Mouse (Mus musculus) forebrain, embryonic 14.5 days (tissue): Measurements from ENCODE around the gene Nepro. TPM values are rescaled to one million over a fixed set of nuclear protein-coding genes. Genes with fewer than 3 reads are reported as not detected.

ENCODE experiments used
- ATAC-seq: fragments of 200-750 bp; cut with Nextera tagmentation; 2 replicates; pipeline ENCODE4 v1.8.0; 2017; ENCODE audit warnings: mild to moderate bottlenecking, moderate library complexity
- DNase-seq: peaks from one replicate; pipeline ENCODE4 v3.0.0-alpha.2; 2015; ENCODE audit warnings: low spot score
- H3K27ac ChIP-seq: fragments of 300-500 bp; sonication (generic); 2 replicates; pipeline ENCODE4 v1.5.1; 2014; ENCODE audit warnings: low read depth, mild to moderate bottlenecking, control low read depth, low read length, moderate library complexity
- H3K27me3 ChIP-seq: fragments of 300-500 bp; sonication (generic); replicated peaks from 2 replicates; pipeline ENCODE4 v1.6.1; 2014; ENCODE audit warnings: low read length, control low read depth, mixed read lengths; ENCODE audit not compliant: control insufficient read depth, insufficient read depth
- H3K36me3 ChIP-seq: fragments of 300-500 bp; sonication (generic); 2 replicates; pipeline ENCODE4 v1.6.1; 2014; ENCODE audit warnings: low read length, control low read depth; ENCODE audit not compliant: control insufficient read depth, insufficient read depth
- H3K4me1 ChIP-seq: fragments of 300-500 bp; sonication (generic); 2 replicates; pipeline ENCODE4 v1.6.1; 2014; ENCODE audit warnings: antibody characterized with exemption, low read length, control low read depth; ENCODE audit not compliant: control insufficient read depth, insufficient read depth
- H3K4me2 ChIP-seq: fragments of 300-500 bp; sonication (generic); 2 replicates; pipeline ENCODE4 v1.6.1; 2014; ENCODE audit warnings: mild to moderate bottlenecking, control low read depth, low read length
- H3K4me3 ChIP-seq: fragments of 300-500 bp; sonication (generic); 2 replicates; pipeline ENCODE4 v1.5.1; 2014; ENCODE audit warnings: low read depth, low read length, control low read depth
- H3K9ac ChIP-seq: fragments of 300-500 bp; sonication (generic); 2 replicates; pipeline ENCODE4 v1.6.1; 2014; ENCODE audit warnings: mild to moderate bottlenecking, low read length, control low read depth, moderate library complexity
- H3K9me3 ChIP-seq: fragments of 300-500 bp; sonication (generic); replicated peaks from 2 replicates; pipeline ENCODE4 v1.6.1; 2016; ENCODE audit warnings: low read length, control low read depth, mixed read lengths; ENCODE audit not compliant: control insufficient read depth
- WGBS: fragments of 180-500 bp; shearing (Covaris S2); extraction: QIAGEN DNeasy Blood & Tissue Kit; methylation state at CpG from one replicate; pipeline ENCODE4 v1.1.7; 2014; 5-methylcytosine and 5-hydroxymethylcytosine counted together
- polyA plus RNA-seq: library from polyadenylated mRNA; unstranded; fragments of >200 nt; fragmentation: Nextera tagmentation; extraction: Ambion mirVana; gene quantifications from 2 replicates; pipeline ENCODE4 v1.2.1, GENCODE M21; 2014

Nepro gene
- polyA plus RNA-seq, 1 experiment from 2014 or later, result 3.8 TPM

DNA sequence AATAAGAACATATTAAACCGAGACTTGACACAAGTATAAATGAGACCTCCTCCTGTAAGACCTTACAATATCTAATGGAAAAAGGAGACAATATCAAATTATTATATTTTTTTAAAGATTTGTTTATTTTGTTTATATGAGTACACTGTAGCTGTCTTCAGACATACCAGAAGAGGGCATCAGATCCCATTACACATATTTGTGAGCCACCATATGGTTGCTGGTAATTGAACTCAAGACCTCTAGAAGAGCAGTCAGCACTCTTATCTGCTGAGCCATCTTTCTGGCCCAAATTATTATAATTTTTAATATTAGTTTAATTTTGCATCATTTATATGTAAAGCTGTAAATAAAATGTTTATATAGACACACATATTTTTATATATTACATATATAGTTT, 18.7 kb downstream of the Nepro start:
- H3K9me3 ChIP-seq, result no peaks in the 10 kb centered on the region
- 87% methylated on average over 1 of the region's 1 CpGs for WGBS
- H3K27ac ChIP-seq, result no peak overlapping the region
- no peak overlapping the region for H3K4me3 ChIP-seq
- H3K9ac ChIP-seq, result no peak overlapping the region
- H3K4me2 ChIP-seq, result no peak overlapping the region
- no peak for ATAC-seq
- H3K4me1 ChIP-seq, result peaks cover 15% of the 10 kb centered on the region
- H3K27me3 ChIP-seq, result no peaks in the 10 kb centered on the region
- peaks cover 30% of the 10 kb centered on the region for H3K36me3 ChIP-seq
- DNase-seq, result no peak

GRCm38 (mm10) chr16:44745471-44745865, 21.4 kb downstream of the Nepro start:
- peaks cover 15% of the 10 kb centered on the region for H3K4me1 ChIP-seq
- H3K36me3 ChIP-seq, result peaks cover 11% of the 10 kb centered on the region
- peak overlapping the region; percentile 82 for H3K9ac ChIP-seq
- peak; percentile 30 for DNase-seq
- peak overlapping the region; percentile 64 for H3K4me2 ChIP-seq
- peak overlapping the region; percentile 76 for H3K4me3 ChIP-seq
- 8% methylated on average over 14 of the region's 14 CpGs for WGBS
- no peaks in the 10 kb centered on the region for H3K9me3 ChIP-seq
- H3K27me3 ChIP-seq, result no peaks in the 10 kb centered on the region
- no peak; the same call in none of the 2 replicates for ATAC-seq
- H3K27ac ChIP-seq, result peak overlapping the region; percentile 92

GRCm38 (mm10) chr16:44745866-44746562, 21.9 kb downstream of the Nepro start, which contains the start of gene Gtpbp8:
Gene Gtpbp8 (minus strand): TSS chr16:44746363.
- Histone ChIP-seq H3K4me2 (peak within 1 kb of the TSS; percentile 64), H3K4me1 (peaks cover 15% of the 10 kb centered on the region), H3K27me3 (no peaks in the 10 kb centered on the region), H3K36me3 (peaks cover 11% of the 10 kb centered on the region), H3K27ac (peak within 1 kb of the TSS; percentile 92), H3K4me3 (peak within 1 kb of the TSS; percentile 76), H3K9ac (peak within 1 kb of the TSS; percentile 82), H3K9me3 (no peaks in the 10 kb centered on the region)
- ATAC-seq, result peak; percentile 96
- WGBS, result under 1% methylated on average over 47 of the region's 47 CpGs
- DNase-seq, result peak; percentile 96

DNA sequence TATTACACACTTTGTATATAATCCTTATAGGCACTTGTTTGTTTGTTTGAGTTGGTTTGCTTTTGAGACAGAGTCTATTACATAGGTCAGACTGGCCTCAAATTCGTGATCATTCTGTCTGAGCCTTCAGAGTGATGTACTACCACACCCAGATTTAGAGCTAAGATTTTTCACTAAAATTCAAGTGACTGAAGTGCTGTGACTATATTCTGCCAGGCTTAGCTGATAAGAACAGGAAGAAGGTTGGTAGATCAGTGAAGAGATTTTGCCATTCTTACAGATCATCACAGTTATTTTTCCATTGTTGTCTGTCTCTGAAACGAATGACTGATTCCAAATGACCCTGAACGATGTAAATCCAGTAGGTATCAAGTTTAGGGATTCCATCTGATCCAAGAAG, 23.9 kb downstream of the Nepro start:
- DNase-seq, result no peak
- H3K9me3 ChIP-seq, result no peaks in the 10 kb centered on the region
- H3K4me1 ChIP-seq, result peaks cover 15% of the 10 kb centered on the region
- no peaks in the 10 kb centered on the region for H3K36me3 ChIP-seq
- ATAC-seq, result no peak
- H3K4me2 ChIP-seq, result no peak overlapping the region
- H3K9ac ChIP-seq, result no peak overlapping the region
- no peaks in the 10 kb centered on the region for H3K27me3 ChIP-seq
- H3K4me3 ChIP-seq, result no peak overlapping the region
- WGBS, result 58% methylated on average over 3 of the region's 3 CpGs
- no peak overlapping the region for H3K27ac ChIP-seq

DNA sequence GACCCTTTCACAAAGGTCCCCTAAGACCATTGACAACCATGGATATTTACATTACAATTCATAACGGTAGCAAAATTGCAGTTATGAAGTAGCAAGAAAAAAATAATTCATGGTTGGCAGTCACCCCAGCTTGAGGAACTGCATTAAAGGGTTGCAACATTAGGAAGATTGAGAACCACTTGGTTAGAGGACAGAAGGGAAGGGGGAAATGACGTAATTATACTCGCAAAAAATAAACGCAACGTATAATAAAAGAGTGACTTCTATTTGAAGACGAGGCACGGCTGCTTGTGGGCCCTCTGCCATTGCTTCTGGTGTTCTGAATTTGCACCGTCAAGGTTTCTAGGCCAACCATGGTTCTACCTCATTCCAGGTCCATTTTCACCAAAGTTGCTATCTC, 33.6 kb downstream of the Nepro start:
- no peaks in the 10 kb centered on the region for H3K4me1 ChIP-seq
- WGBS, result 89% methylated on average over 8 of the region's 8 CpGs
- no peak overlapping the region for H3K27ac ChIP-seq
- H3K4me2 ChIP-seq, result no peak overlapping the region
- H3K9ac ChIP-seq, result no peak overlapping the region
- H3K4me3 ChIP-seq, result no peak overlapping the region
- no peaks in the 10 kb centered on the region for H3K27me3 ChIP-seq
- H3K9me3 ChIP-seq, result no peaks in the 10 kb centered on the region
- ATAC-seq (no peak), DNase-seq (no peak)
- H3K36me3 ChIP-seq, result no peaks in the 10 kb centered on the region

DNA sequence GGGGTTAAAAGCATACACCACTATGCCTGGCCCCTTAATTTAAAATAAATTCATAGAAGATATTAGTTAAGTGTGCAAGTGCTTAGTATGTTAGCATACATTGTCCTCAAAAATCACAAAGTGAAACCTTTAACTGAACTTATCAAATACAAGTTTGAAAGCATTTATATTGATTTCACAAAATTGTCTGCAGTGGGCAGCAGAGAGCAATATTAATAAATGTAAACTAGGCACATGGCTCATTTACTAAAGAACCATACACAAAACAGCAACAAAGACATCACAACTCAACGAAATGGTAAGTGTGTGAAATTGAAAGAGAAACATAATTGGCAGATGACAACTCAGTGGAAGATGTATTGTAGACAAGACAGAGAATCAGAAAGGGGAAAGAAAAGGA, 37.7 kb downstream of the Nepro start:
- Histone ChIP-seq H3K27me3 (no peaks in the 10 kb centered on the region), H3K4me3 (no peak overlapping the region), H3K9me3 (no peaks in the 10 kb centered on the region), H3K9ac (no peak overlapping the region), H3K4me2 (no peak overlapping the region), H3K27ac (no peak overlapping the region), H3K36me3 (no peaks in the 10 kb centered on the region), H3K4me1 (no peaks in the 10 kb centered on the region)
- 67% methylated on average over 1 of the region's 1 CpGs for WGBS
- no peak for ATAC-seq
- DNase-seq, result peak; percentile 12

DNA sequence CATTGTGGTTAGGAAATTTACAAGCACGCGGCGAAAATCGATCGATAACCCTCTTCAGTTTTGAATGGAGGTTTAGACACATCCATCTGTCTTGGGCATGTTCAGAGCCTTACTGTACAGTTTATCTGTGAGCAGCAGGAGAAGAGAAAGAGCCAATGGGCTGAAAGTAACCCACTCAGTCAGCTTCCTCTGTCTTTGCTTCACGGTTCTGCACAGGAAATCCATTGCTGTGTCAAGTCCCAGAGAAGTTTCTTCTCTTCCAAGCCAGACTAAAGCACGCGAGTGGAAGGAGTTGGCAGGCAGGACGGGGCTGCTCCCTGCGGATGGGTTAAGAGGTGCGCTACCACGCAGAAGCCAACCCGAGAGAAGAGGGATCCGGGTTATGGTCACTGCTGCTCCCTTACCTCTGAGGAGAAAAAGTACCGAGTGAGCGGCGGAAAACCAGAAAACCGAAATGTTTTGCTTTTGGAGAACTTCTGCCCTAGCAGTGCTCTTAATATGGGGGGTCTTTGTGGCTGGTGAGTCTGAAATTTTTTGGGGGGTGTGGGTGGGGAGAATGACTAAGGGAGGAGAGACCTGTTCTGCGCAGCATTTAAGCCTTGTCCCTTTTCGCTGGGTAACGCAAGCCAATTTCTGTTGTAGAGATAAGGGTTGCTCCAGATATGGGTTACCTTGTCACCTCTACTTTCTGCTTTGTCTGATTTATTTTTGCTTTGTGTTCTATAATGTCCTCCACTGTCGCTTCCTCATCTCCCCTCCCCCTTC, 41.6 kb downstream of the Nepro start, which contains the start of gene Cd200r1:
Gene Cd200r1, plus strand, starts transcription at position 182 of the 765 bp plus-strand sequence.
- Histone ChIP-seq H3K4me2 (no peak within 1 kb of the TSS), H3K27me3 (no peaks in the 10 kb centered on the region), H3K4me1 (no peaks in the 10 kb centered on the region), H3K4me3 (no peak within 1 kb of the TSS), H3K9me3 (no peaks in the 10 kb centered on the region), H3K9ac (no peak within 1 kb of the TSS), H3K27ac (no peak within 1 kb of the TSS), H3K36me3 (no peaks in the 10 kb centered on the region)
- ATAC-seq (no peak), DNase-seq (no peak)
- 82% methylated on average over 22 of the region's 22 CpGs for WGBS

DNA sequence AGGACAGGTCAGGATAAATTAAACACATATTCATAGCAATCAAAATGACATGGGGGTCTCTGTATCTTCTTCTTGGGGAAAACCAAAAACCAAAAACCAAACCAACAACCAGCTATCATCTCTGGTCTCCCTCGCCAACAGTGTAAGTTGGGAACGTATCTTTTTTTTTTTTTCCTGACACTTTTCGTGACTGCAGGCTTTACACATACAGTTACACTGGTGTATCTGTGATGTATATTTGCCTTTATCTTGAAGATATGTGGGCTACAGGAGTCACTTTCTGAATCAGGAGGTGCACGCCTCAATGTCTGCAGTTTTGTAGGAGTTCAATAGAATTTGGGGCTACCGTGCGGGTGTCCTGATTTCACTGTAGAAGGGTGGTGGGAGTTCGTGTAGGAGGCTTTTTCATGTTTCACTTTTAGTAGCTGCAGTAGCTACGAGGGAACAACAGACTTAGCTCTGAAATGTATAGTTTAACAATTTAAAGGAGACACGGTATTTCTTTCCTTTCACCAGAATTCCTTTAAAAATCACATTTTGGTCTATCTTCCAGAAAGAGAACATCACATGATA, 42.3 kb downstream of the Nepro start:
- 86% methylated on average over 9 of the region's 9 CpGs for WGBS
- Histone ChIP-seq H3K4me1 (no peaks in the 10 kb centered on the region), H3K9me3 (no peaks in the 10 kb centered on the region), H3K4me3 (no peak overlapping the region), H3K27me3 (no peaks in the 10 kb centered on the region), H3K27ac (no peak overlapping the region), H3K9ac (no peak overlapping the region), H3K36me3 (no peaks in the 10 kb centered on the region), H3K4me2 (no peak overlapping the region)
- no peak for ATAC-seq
- no peak for DNase-seq

- ATAC-seq (no peak), DNase-seq (no peak)
- Histone ChIP-seq H3K27ac (no peak overlapping the region), H3K4me3 (no peak overlapping the region), H3K4me1 (no peaks in the 10 kb centered on the region), H3K9ac (no peak overlapping the region), H3K36me3 (no peaks in the 10 kb centered on the region), H3K4me2 (no peak overlapping the region), H3K9me3 (no peaks in the 10 kb centered on the region), H3K27me3 (no peaks in the 10 kb centered on the region)
- WGBS, result 92% methylated on average over 7 of the region's 7 CpGs
Measured at GRCm38 (mm10) chr16:44767506-44767905, 43.4 kb downstream of the Nepro start.
